Comparison of ENCODE assay signal across 9 mouse cellular contexts in genomic region chr1:179844894-179845293, GRCm38 (mm10). TPM values are rescaled to one million over a fixed set of nuclear protein-coding genes. Genes with fewer than 3 reads are reported as not detected.
A peak's percentile ranks its signal among the peaks of the same experiment; 100 is the strongest.
DNase-seq lines count a peak whose midpoint lies in the region; ATAC-seq lines count a peak whose summit lies in the region.
"Had no signal": no experiment of that assay in that cellular context is flagged by ENCODE, and none has a peak within 500 bp of the region (broad histone marks: within the 10 kb centered on the region; RNA-seq: fewer than 3 reads in every experiment).

No protein-coding gene starts in this region.

- H3K4me3 ChIP-seq in embryonic facial prominence, embryonic 15.5 days (replicated peaks), result no peak overlapping the region
- no peak overlapping the region for H3K4me3 ChIP-seq in heart, embryonic 11.5 days (ENCODE audit: low read depth, low read length)

- H3K4me2 ChIP-seq in embryonic facial prominence, embryonic 15.5 days (replicated peaks), result no peak overlapping the region
- H3K4me2 ChIP-seq in heart, embryonic 11.5 days, result no peak overlapping the region

- peak; percentile 75 for DNase-seq in adrenal gland, postnatal 10 days
- DNase-seq in kidney, postnatal 25 days, result peak; percentile 77 to 84
- DNase-seq in lung, adult 18-20 months, result peak; percentile 80 to 86
- peak; percentile 72 for DNase-seq in retina, embryonic 14.5 days (ENCODE audit: low spot score)
- peak; percentile 69 for DNase-seq in thymus, postnatal 36 days

- H3K4me1 ChIP-seq in embryonic facial prominence, embryonic 15.5 days, result peaks cover 9% of the 10 kb centered on the region
- 0 out of 2 replicates have a peak, but pooled peaks cover 6% of the 10 kb centered on the region for H3K4me1 ChIP-seq in heart, embryonic 11.5 days (ENCODE audit: control insufficient read depth, insufficient read depth, low read length)

- no peaks in the 10 kb centered on the region for H3K36me3 ChIP-seq in embryonic facial prominence, embryonic 15.5 days
- no peaks in the 10 kb centered on the region for H3K36me3 ChIP-seq in heart, embryonic 11.5 days (ENCODE audit: control insufficient read depth, insufficient read depth, low read length)

- no peaks in the 10 kb centered on the region for H3K9me3 ChIP-seq in embryonic facial prominence, embryonic 15.5 days (replicated peaks)
- H3K9me3 ChIP-seq in heart, embryonic 11.5 days (replicated peaks; ENCODE audit: control insufficient read depth, low read length), result no peaks in the 10 kb centered on the region

- H3K27me3 ChIP-seq in embryonic facial prominence, embryonic 15.5 days, result no peaks in the 10 kb centered on the region
- H3K27me3 ChIP-seq in heart, embryonic 11.5 days (ENCODE audit: control insufficient read depth, insufficient read depth, low read length), result no peaks in the 10 kb centered on the region

- peak; percentile 81 for ATAC-seq in CD4-positive, CD25-positive, alpha-beta regulatory T cell, adult 4 months
- ATAC-seq in embryonic facial prominence, embryonic 15.5 days (ENCODE audit: insufficient number of reproducible peaks, low FRiP score, low TSS enrichment, low read depth), result peak; percentile 51; the same call in 1 of the 2 replicates
- 0 out of 2 replicates have a peak, but pooled peaks have one; percentile 39 for ATAC-seq in heart, embryonic 11.5 days (replicated peaks; ENCODE audit: insufficient number of reproducible peaks, low FRiP score, low TSS enrichment)

- 20% methylated on average over 5 of the region's 5 CpGs for WGBS in embryonic facial prominence, embryonic 15.5 days
- WGBS in heart, embryonic 11.5 days (ENCODE audit: insufficient replicate concordance), result 19% methylated on average over 5 of the region's 5 CpGs

- H3K27ac ChIP-seq in embryonic facial prominence, embryonic 15.5 days (replicated peaks), result no peak overlapping the region
- H3K27ac ChIP-seq in heart, embryonic 11.5 days (ENCODE audit: low read depth, low read length), result no peak overlapping the region

- H3K9ac ChIP-seq in embryonic facial prominence, embryonic 15.5 days, result no peak overlapping the region
- no peak overlapping the region for H3K9ac ChIP-seq in heart, embryonic 11.5 days (ENCODE audit: low read depth, low read length)

RNA-seq across cellular contexts. Expression of gene Ahctf1, which starts 41.4 kb away (rescaled TPM):
- 10 to 100 TPM; 24.3 to 25.5 TPM for polyA plus RNA-seq in CD4-positive, CD25-positive, alpha-beta regulatory T cell, adult 4 months (2017; shearing (Covaris generic))
- total RNA-seq in adrenal gland, postnatal 10 days (2021), result 10 to 100 TPM; 32.5 to 36.3 TPM
- 20.7 and 21.7 TPM in 2 replicates for polyA plus RNA-seq in embryonic facial prominence, embryonic 15.5 days (2015; fragmentation: Nextera tagmentation; extraction: Ambion mirVana)
- 24.2 and 27.0 TPM in 2 replicates for polyA plus RNA-seq in heart, embryonic 11.5 days (2014; fragmentation: Nextera tagmentation; extraction: Ambion mirVana)

RNA-seq across cellular contexts. Expression of gene Gm10518, which starts 41.7 kb away (rescaled TPM):
- polyA plus RNA-seq in CD4-positive, CD25-positive, alpha-beta regulatory T cell, adult 4 months (2017; shearing (Covaris generic)), result not detected
- total RNA-seq in adrenal gland, postnatal 10 days (2021), result not detected
- polyA plus RNA-seq in embryonic facial prominence, embryonic 15.5 days (2015; fragmentation: Nextera tagmentation; extraction: Ambion mirVana), result 0.24 TPM in 1 of 2 replicates, not detected in the other
- polyA plus RNA-seq in heart, embryonic 11.5 days (2014; fragmentation: Nextera tagmentation; extraction: Ambion mirVana), result 0.21 and 0.37 TPM in 2 replicates
- total RNA-seq: gastrocnemius, adult 8-10 months had no signal
